8 mouse cellular contexts compared by ENCODE assay signal in genomic region chr7:45198435-45198834, GRCm38 (mm10). TPM values are rescaled to one million over a fixed set of nuclear protein-coding genes. Genes with fewer than 3 reads are reported as not detected.
DNase-seq lines count a peak whose midpoint lies in the region; ATAC-seq and TF ChIP-seq lines count a peak whose summit lies in the region.
"Had no signal": no experiment of that assay in that cellular context is flagged by ENCODE, and none has a peak within 500 bp of the region (broad histone marks: within the 10 kb centered on the region; RNA-seq: fewer than 3 reads in every experiment).

No protein-coding gene starts in this region.

- H3K9ac ChIP-seq in hindbrain, embryonic 14.5 days, result peak overlapping the region; percentile 6; the same call in 1 of the 2 replicates

- H3K4me3 ChIP-seq in cerebellum, adult 2 months (replicated peaks; ENCODE audit: insufficient read depth, low read depth, low read length), result no peak overlapping the region
- no peak overlapping the region for H3K4me3 ChIP-seq in hindbrain, embryonic 14.5 days (replicated peaks; ENCODE audit: low read length)
- H3K4me3 ChIP-seq: limb, embryonic 13.5 days had no signal

- ATAC-seq in frontal cortex, adult (ENCODE audit: low TSS enrichment), result peak; percentile 45; the same call in 1 of the 2 replicates
- peak; percentile 63; the same call in 1 of the 2 replicates for ATAC-seq in hindbrain, embryonic 14.5 days (ENCODE audit: low FRiP score)
- peak; percentile 67; the same call in 1 of the 2 replicates for ATAC-seq in megakaryocyte, adult 5-6 weeks (ENCODE audit: poor library complexity, severe bottlenecking)

- peak; percentile 75 for DNase-seq in R1 (ENCODE audit: low read depth, low spot score)
- DNase-seq in cerebellum, adult 2 months, result peak; percentile 91 to 93
- DNase-seq in hindbrain, embryonic 14.5 days (ENCODE audit: low spot score), result peak; percentile 78
- peak; percentile 69 to 77 for DNase-seq in layer of hippocampus, postnatal 14 days (ENCODE audit: low spot score in 2 of 2)
- DNase-seq in right cerebral cortex, postnatal 10 days (ENCODE audit: low spot score in 2 of 2), result peak; percentile 76 to 82

- no peaks in the 10 kb centered on the region for H3K27me3 ChIP-seq in cerebellum, adult 2 months (ENCODE audit: control insufficient read depth, insufficient read depth, low read length)
- no peaks in the 10 kb centered on the region for H3K27me3 ChIP-seq in hindbrain, embryonic 14.5 days (ENCODE audit: control insufficient read depth, insufficient read depth, low read length)

- peak; percentile 98 for TF ChIP-seq CTCF in cerebellum, adult 2 months (IDR thresholded peaks at IDR 0.05; ENCODE audit: borderline replicate concordance, insufficient read depth, low read depth, low read length)

- H3K4me1 ChIP-seq in cerebellum, adult 2 months (ENCODE audit: control insufficient read depth, insufficient read depth, low read length), result peaks cover 48% of the 10 kb centered on the region
- no peaks in the 10 kb centered on the region for H3K4me1 ChIP-seq in hindbrain, embryonic 14.5 days (replicated peaks; ENCODE audit: control insufficient read depth, insufficient read depth, low read length)
- H3K4me1 ChIP-seq: limb, embryonic 13.5 days had no signal

- peak overlapping the region; percentile 47 for H3K27ac ChIP-seq in cerebellum, adult 2 months (ENCODE audit: insufficient read depth, low read length)
- no peak overlapping the region for H3K27ac ChIP-seq in hindbrain, embryonic 14.5 days
- H3K27ac ChIP-seq: limb, embryonic 13.5 days had no signal

- no peak for TF ChIP-seq POLR2A in cerebellum, adult 2 months (IDR thresholded peaks at IDR 0.05; ENCODE audit: borderline replicate concordance, insufficient read depth, low read length)

- no peak overlapping the region for H3K4me2 ChIP-seq in hindbrain, embryonic 14.5 days (replicated peaks)
- H3K4me2 ChIP-seq: limb, embryonic 13.5 days had no signal

- H3K9me3 ChIP-seq in hindbrain, embryonic 14.5 days (ENCODE audit: control insufficient read depth, low read length), result no peaks in the 10 kb centered on the region
- H3K9me3 ChIP-seq: limb, embryonic 13.5 days had no signal

- WGBS in cerebellum, adult 2 months, result 8% methylated on average over 5 of the region's 5 CpGs
- 15% methylated on average over 5 of the region's 5 CpGs for WGBS in hindbrain, embryonic 14.5 days

- H3K36me3 ChIP-seq in hindbrain, embryonic 14.5 days (replicated peaks; ENCODE audit: control insufficient read depth, insufficient read depth), result no peaks in the 10 kb centered on the region
- H3K36me3 ChIP-seq: limb, embryonic 13.5 days had no signal

RNA-seq across cellular contexts. Expression of gene Ccdc155, which starts 6.3 kb away (rescaled TPM):
- 1.9 and 2.4 TPM in 2 replicates for polyA plus RNA-seq in cerebellum, adult 2 months (2012; rRNA removed)
- 0.50 and 0.57 TPM in 2 replicates for polyA plus RNA-seq in hindbrain, embryonic 14.5 days (2014; fragmentation: Nextera tagmentation; extraction: Ambion mirVana)
- total RNA-seq in layer of hippocampus, postnatal 14 days (2021), result 1 to 10 TPM; 2.0 to 2.7 TPM
- total RNA-seq in megakaryocyte, adult 5-6 weeks (2015), result not detected in 2 replicates
- not detected in 2 replicates for total RNA-seq in megakaryocyte, adult 5-6 weeks (2017)

RNA-seq across cellular contexts. Expression of gene Dkkl1, which starts 13.5 kb away (rescaled TPM):
- polyA plus RNA-seq in cerebellum, adult 2 months (2012; rRNA removed), result 0.36 and 0.51 TPM in 2 replicates
- 8.7 and 11.3 TPM in 2 replicates for polyA plus RNA-seq in hindbrain, embryonic 14.5 days (2014; fragmentation: Nextera tagmentation; extraction: Ambion mirVana)
- 1 to 10 TPM; 2.6 to 3.3 TPM for total RNA-seq in layer of hippocampus, postnatal 14 days (2021)
- 1.0 and 1.6 TPM in 2 replicates for total RNA-seq in megakaryocyte, adult 5-6 weeks (2015)
- total RNA-seq in megakaryocyte, adult 5-6 weeks (2017), result 1.1 and 5.0 TPM in 2 replicates

RNA-seq across cellular contexts. Expression of gene Tead2, which starts 17.1 kb away (rescaled TPM):
- 4.7 and 5.0 TPM in 2 replicates for polyA plus RNA-seq in cerebellum, adult 2 months (2012; rRNA removed)
- 37.7 and 48.0 TPM in 2 replicates for polyA plus RNA-seq in hindbrain, embryonic 14.5 days (2014; fragmentation: Nextera tagmentation; extraction: Ambion mirVana)
- 10 to 100 TPM in 1 of 2 experiments, 1 to 10 TPM in 1; 6.9 to 11.5 TPM for total RNA-seq in layer of hippocampus, postnatal 14 days (2021)
- total RNA-seq in megakaryocyte, adult 5-6 weeks (2015), result 0.07 TPM in 1 of 2 replicates, not detected in the other
- not detected in 2 replicates for total RNA-seq in megakaryocyte, adult 5-6 weeks (2017)

RNA-seq across cellular contexts. Expression of gene Pth2, which starts 17.6 kb away (rescaled TPM):
- polyA plus RNA-seq in cerebellum, adult 2 months (2012; rRNA removed), result not detected in 2 replicates
- 0.83 TPM in 1 of 2 replicates, not detected in the other for polyA plus RNA-seq in hindbrain, embryonic 14.5 days (2014; fragmentation: Nextera tagmentation; extraction: Ambion mirVana)
- not detected for total RNA-seq in layer of hippocampus, postnatal 14 days (2021)
- total RNA-seq in megakaryocyte, adult 5-6 weeks (2015), result not detected in 2 replicates
- total RNA-seq in megakaryocyte, adult 5-6 weeks (2017), result not detected in 2 replicates
- polyA plus RNA-seq: limb, embryonic 13.5 days had no signal

RNA-seq across cellular contexts. Expression of gene Gfy, which starts 19.1 kb away (rescaled TPM):
- polyA plus RNA-seq in cerebellum, adult 2 months (2012; rRNA removed), result 0.54 and 0.57 TPM in 2 replicates
- polyA plus RNA-seq in hindbrain, embryonic 14.5 days (2014; fragmentation: Nextera tagmentation; extraction: Ambion mirVana), result not detected in 2 replicates
- under 1 TPM in 1 of 2 experiments, not detected in 1; 0.26 TPM for total RNA-seq in layer of hippocampus, postnatal 14 days (2021)
- total RNA-seq in megakaryocyte, adult 5-6 weeks (2015), result not detected in 2 replicates
- not detected in 2 replicates for total RNA-seq in megakaryocyte, adult 5-6 weeks (2017)
- polyA plus RNA-seq: limb, embryonic 13.5 days had no signal

Comparison
In these comparisons a context has a peak if more than half of its experiments do, and no peak if none do; other contexts are left out.
1. RNA of gene Tead2, which starts 17.1 kb away (total RNA-seq): 6.9 to 11.5 TPM in layer of hippocampus, postnatal 14 days; 0.07 TPM in megakaryocyte, adult 5-6 weeks; every median in the first group is over 4 times any median in the second.
2. Peak in every context shown above with its lines, with median percentiles within 50 percentile points of each other: DNase-seq and ATAC-seq.